Mouse (Mus musculus) brown adipose tissue, adult 24 weeks (tissue): ENCODE data around the gene Mrvi1. TPM values are rescaled to one million over a fixed set of nuclear protein-coding genes. Genes with fewer than 3 reads are reported as not detected.
A peak's percentile ranks its signal among the peaks of the same experiment; 100 is the strongest.

Experiments
- H3K27ac ChIP-seq: fragments of 200-500 bp; replicated peaks from 2 replicates; pipeline ENCODE4 v1.5.1; 2012; ENCODE audit warnings: low read depth, mild to moderate bottlenecking, low read length
- H3K4me1 ChIP-seq: fragments of 200-500 bp; 2 replicates; pipeline ENCODE4 v1.6.1; 2012; ENCODE audit warnings: low read length, mixed read lengths; ENCODE audit not compliant: control insufficient read depth, insufficient read depth, insufficient read length
- H3K4me3 ChIP-seq: fragments of 200-500 bp; 2 replicates; pipeline ENCODE4 v1.5.1; 2012; ENCODE audit warnings: low read depth, mild to moderate bottlenecking, low read length, moderate library complexity; ENCODE audit not compliant: insufficient read depth
- polyA plus RNA-seq: library from polyadenylated mRNA; stranded (reverse); fragments of >200 nt; gene quantifications from 2 replicates; pipeline ENCODE4 v1.2.4, GENCODE M21; 2012; ENCODE audit not compliant: missing spikeins, insufficient read depth, insufficient read length

Mrvi1 gene
- polyA plus RNA-seq, 1 experiment = 1.5 TPM

- Histone ChIP-seq H3K4me3 (no peak overlapping the region), H3K27ac (no peak overlapping the region), H3K4me1 (no peaks in the 10 kb centered on the region)
These were observed 127.2 kb downstream of the Mrvi1 start for GRCm38 (mm10) chr7:110854927-110855546.

GRCm38 (mm10) chr7:110854519-110854918 is 127.7 kb downstream of the Mrvi1 start:
- Histone ChIP-seq H3K4me1 (no peaks in the 10 kb centered on the region), H3K27ac (no peak overlapping the region), H3K4me3 (no peak overlapping the region)

GRCm38 (mm10) chr7:110853611-110854010 is 128.7 kb downstream of the Mrvi1 start:
- Histone ChIP-seq H3K27ac (no peak overlapping the region), H3K4me1 (no peaks in the 10 kb centered on the region), H3K4me3 (no peak overlapping the region)

- Histone ChIP-seq H3K4me1 (no peaks in the 10 kb centered on the region), H3K4me3 (no peak overlapping the region), H3K27ac (no peak overlapping the region)
These were observed 130.6 kb downstream of the Mrvi1 start for GRCm38 (mm10) chr7:110851541-110852203.

- no peaks in the 10 kb centered on the region for H3K4me1 ChIP-seq
- no peak overlapping the region for H3K27ac ChIP-seq
- no peak overlapping the region for H3K4me3 ChIP-seq
These were observed 133.9 kb downstream of the Mrvi1 start for GRCm38 (mm10) chr7:110848371-110848770.

GRCm38 (mm10) chr7:110847321-110847720 is 134.9 kb downstream of the Mrvi1 start:
- no peaks in the 10 kb centered on the region for H3K4me1 ChIP-seq
- H3K27ac ChIP-seq = no peak overlapping the region
- H3K4me3 ChIP-seq = no peak overlapping the region

GRCm38 (mm10) chr7:110843916-110844874 is 138.1 kb downstream of the Mrvi1 start, which contains the start of gene Rnf141:
TSS of gene Rnf141 (minus strand) at chr7:110844457.
- peak within 1 kb of the TSS; percentile 57 for H3K27ac ChIP-seq
- H3K4me3 ChIP-seq = peak within 1 kb of the TSS; percentile 77
- H3K4me1 ChIP-seq = no peaks in the 10 kb centered on the region

- Histone ChIP-seq H3K27ac (no peak overlapping the region), H3K4me3 (no peak overlapping the region), H3K4me1 (no peaks in the 10 kb centered on the region)
These were observed 141.9 kb downstream of the Mrvi1 start for GRCm38 (mm10) chr7:110840332-110840731.

GRCm38 (mm10) chr7:110834522-110834921 is 147.7 kb downstream of the Mrvi1 start:
- no peak overlapping the region for H3K27ac ChIP-seq
- H3K4me3 ChIP-seq = no peak overlapping the region
- peaks cover 3% of the 10 kb centered on the region; the same call in 1 of the 2 replicates for H3K4me1 ChIP-seq

- Histone ChIP-seq H3K4me3 (no peak overlapping the region), H3K27ac (no peak overlapping the region), H3K4me1 (peaks cover 3% of the 10 kb centered on the region; the same call in 1 of the 2 replicates)
These were observed 148.2 kb downstream of the Mrvi1 start for GRCm38 (mm10) chr7:110834018-110834417.

GRCm38 (mm10) chr7:110833024-110833423 is 149.2 kb downstream of the Mrvi1 start:
- H3K4me1 ChIP-seq = peaks cover 3% of the 10 kb centered on the region; the same call in 1 of the 2 replicates
- H3K4me3 ChIP-seq = no peak overlapping the region
- no peak overlapping the region for H3K27ac ChIP-seq

- H3K4me1 ChIP-seq = peaks cover 15% of the 10 kb centered on the region; the same call in 1 of the 2 replicates
- no peak overlapping the region for H3K4me3 ChIP-seq
- peak overlapping the region; percentile 77 for H3K27ac ChIP-seq
These were observed 158.0 kb downstream of the Mrvi1 start for GRCm38 (mm10) chr7:110823995-110824953.

- peaks cover 17% of the 10 kb centered on the region for H3K4me1 ChIP-seq
- H3K27ac ChIP-seq = peak overlapping the region; percentile 29
These were observed 158.7 kb downstream of the Mrvi1 start for GRCm38 (mm10) chr7:110823593-110823992.

GRCm38 (mm10) chr7:110823076-110823475 is 159.2 kb downstream of the Mrvi1 start:
- peaks cover 18% of the 10 kb centered on the region for H3K4me1 ChIP-seq
- H3K4me3 ChIP-seq = no peak overlapping the region
- peak overlapping the region; percentile 29 for H3K27ac ChIP-seq

More at GRCm38 (mm10) chr7:110823593-110823992, 158.7 kb downstream of the Mrvi1 start:
- no peak overlapping the region for H3K4me3 ChIP-seq
